Mouse (Mus musculus): ENCODE data around the gene Hist1h3e.
A peak's percentile ranks its signal among the peaks of the same experiment; 100 is the strongest.
"Not testable (repeated sequence)": the region's sequence is repeated elsewhere in the genome, so short reads cannot be mapped to it uniquely, and the experiment has no call there.

The Hist1h3e gene

DNA sequence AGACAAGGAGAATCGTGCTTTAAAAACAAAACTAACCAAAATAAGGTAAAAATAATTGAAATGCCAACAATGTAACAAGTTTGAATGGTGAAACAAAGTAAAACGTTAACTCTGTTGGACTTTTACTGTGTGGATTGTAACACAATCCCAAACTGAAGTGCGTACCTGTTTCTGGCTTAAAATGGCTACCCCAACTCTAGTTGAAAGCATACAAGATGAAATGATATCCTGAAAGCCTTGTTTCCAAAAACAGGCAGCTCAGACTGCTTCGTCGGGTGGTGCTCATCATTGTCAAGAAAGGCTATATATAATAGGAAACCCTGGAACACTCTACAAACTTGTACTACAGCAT, 662 bp downstream of the Hist1h3e start:
- not testable (repeated sequence) for DNase-seq

DNA sequence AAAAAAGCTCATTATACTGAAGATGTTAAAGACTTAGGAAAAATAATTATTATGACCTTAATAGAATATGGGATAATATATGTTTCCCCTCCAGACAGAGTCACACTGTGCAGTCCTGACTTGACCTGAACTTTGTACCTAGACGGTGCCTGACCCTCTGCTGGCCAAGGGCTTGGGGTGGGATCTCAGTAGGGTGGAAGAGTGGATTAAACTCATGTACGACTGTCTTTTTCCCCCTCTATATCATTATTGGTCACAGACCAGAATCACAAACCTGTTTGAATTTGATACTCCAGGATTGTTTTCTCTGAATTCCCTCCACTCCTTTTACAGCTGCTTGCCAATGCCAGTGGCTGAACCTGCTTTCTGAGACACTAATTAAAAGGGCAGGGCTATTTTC, 1.5 kb downstream of the Hist1h3e start:
- DNase-seq = not testable (repeated sequence)

GRCm38 (mm10) chr13:23556906-23557305, 5.3 kb downstream of the Hist1h3e start:
- DNase-seq = no peak

GRCm38 (mm10) chr13:23555839-23556416, 6.2 kb downstream of the Hist1h3e start:
- peak; percentile 94 for DNase-seq

GRCm38 (mm10) chr13:23554925-23555838, 7.0 kb downstream of the Hist1h3e start:
- peak; percentile 90 for DNase-seq

DNA sequence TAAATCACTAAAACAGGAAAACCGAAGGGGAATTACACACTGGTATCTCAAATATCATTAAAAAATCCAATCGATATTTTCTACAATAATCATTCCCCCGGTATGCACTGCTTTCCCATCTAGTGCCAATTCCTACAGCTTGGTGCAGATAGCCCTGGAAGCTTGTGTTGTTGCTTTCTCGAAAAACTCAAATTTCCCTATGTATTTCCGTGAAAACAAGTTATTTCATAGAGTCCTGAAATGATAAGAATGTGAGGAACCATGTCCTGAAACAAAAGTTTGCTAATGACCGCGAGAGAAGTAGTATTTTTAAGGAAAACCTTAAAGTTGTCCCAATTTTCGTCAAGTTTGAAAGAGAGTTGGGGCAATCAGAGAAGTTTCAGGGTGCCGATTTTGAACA, 7.8 kb downstream of the Hist1h3e start:
- no peak for DNase-seq

- no peak for DNase-seq
These were observed 9.2 kb downstream of the Hist1h3e start, which contains the start of gene Hist1h1d for GRCm38 (mm10) chr13:23552962-23553361. Gene Hist1h1d (plus strand): TSS chr13:23553262.

GRCm38 (mm10) chr13:23551931-23552914, 9.9 kb downstream of the Hist1h3e start:
- no peak for DNase-seq

- peak; percentile 98 for DNase-seq
These were observed 10.9 kb downstream of the Hist1h3e start, which contains the start of gene Hist1h4f for GRCm38 (mm10) chr13:23551146-23551834. Gene Hist1h4f (minus strand): TSS chr13:23551648.

DNA sequence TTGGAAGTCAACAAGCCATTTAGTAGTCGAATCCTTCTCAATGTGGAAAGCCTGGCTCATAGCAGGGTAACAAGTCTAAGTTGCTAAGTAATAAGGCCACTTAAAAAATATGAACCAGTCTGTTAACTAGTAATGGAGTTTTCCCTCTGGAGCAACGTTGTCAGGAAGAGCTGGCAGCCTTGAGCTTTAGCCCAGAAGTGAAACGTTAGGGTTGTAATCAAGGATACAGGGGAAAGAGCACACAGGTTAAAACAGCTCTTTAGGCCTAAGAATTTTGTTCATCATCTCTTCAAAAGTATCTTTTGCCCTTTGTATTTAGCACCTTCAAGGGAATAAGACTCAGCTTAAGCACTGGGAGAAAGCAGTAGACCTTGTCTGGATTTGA, 11.4 kb downstream of the Hist1h3e start:
- DNase-seq = no peak

GRCm38 (mm10) chr13:23546694-23547093, 15.5 kb downstream of the Hist1h3e start:
- no peak for DNase-seq

DNA sequence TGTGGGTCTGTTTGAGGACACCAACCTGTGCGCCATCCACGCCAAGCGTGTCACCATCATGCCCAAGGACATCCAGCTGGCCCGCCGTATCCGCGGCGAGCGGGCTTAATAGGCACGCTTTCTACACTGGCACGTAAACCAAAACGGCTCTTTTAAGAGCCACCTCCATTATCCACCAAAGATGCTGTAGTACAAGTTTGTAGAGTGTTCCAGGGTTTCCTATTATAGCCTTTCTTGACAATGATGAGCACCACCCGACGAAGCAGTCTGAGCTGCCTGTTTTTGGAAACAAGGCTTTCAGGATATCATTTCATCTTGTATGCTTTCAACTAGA, 17.4 kb downstream of the Hist1h3e start:
- not testable (repeated sequence) for DNase-seq

- DNase-seq = peak; percentile 98
These were observed 18.0 kb downstream of the Hist1h3e start, which contains the start of gene Hist1h3f for GRCm38 (mm10) chr13:23543965-23544786. Gene Hist1h3f (plus strand): TSS chr13:23544052.

- peak; percentile 93 for DNase-seq
These were observed 19.1 kb downstream of the Hist1h3e start, which contains the start of gene Hist1h2bh for GRCm38 (mm10) chr13:23542999-23543607. Gene Hist1h2bh (minus strand): TSS chr13:23543392.

DNA sequence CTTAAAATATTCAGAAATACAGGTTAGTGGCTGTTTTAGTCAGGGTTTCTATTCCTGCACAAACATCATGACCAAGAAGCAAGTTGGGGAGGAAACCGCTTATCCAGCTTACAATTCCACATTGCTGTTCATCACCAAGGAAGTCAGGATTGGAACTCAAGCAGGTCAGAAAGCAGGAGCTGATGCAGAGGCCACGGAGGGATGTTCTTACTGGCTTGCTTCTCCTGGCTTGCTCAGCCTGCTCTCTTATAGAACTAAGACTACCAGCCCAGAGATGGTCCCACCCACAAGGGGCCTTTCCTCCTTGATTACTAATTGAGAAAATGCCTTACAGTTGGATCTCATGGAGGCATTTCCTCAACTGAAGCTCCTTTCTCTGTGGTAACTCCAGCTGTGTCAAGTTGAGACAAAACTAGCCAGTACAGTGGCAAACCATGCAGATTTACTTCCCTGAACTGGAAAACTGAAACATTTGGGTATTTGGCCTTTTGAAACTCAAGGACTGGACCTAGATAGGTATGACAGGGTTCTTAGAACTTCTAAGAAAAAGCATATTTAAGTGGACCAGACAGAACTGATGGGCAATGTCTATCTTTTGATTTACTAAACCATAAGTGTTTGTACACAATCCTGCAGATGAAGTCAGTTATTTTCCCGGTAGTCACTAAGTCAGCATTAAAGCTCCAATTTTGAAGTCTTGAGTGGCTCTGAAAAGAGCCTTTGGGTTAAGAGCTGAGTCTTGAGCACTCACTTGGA, 19.8 kb downstream of the Hist1h3e start:
- DNase-seq = not testable (repeated sequence)

GRCm38 (mm10) chr13:23541497-23541896, 20.7 kb downstream of the Hist1h3e start:
- DNase-seq = no peak

- DNase-seq = not testable (repeated sequence)
These were observed 22.3 kb downstream of the Hist1h3e start for GRCm38 (mm10) chr13:23539821-23540220.

- DNase-seq = no peak
These were observed 23.9 kb downstream of the Hist1h3e start for GRCm38 (mm10) chr13:23538249-23538648.

DNA sequence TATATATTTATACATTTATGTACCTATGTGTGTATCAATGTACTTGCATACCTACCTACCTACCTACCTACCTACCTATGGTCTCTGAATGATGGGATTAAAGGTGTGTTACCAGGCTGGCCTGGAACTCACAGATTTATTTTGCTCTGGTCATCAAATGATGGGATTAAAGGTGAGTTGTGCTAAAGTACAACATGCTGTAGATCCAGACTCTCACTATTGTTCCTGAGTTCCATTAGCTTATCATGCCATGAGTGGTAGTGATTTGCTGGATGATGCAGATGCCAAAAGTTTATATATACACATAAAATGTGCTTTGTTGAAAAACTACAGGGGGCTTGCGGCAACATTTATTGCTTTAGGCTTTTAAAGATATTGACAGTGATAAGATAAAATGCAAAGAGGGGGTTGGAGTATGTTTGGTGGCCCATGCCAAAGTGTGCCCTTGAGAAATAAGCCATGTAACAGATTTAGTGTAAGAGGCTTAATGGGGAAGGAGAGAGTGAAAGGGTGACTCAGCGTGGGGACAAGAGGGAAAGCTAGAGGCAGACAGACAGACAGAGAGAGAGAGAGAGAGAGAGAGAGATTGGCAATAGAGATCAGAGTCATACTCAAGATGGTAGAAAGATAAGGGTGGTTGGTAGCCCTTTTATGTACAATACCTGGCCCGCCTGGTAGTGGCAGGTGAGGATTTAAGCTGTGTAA, 25.0 kb downstream of the Hist1h3e start:
- DNase-seq = no peak
